Comparison of ENCODE assay signal across 15 mouse cellular contexts in genomic region chr15:82183596-82183995, GRCm38 (mm10). TPM values are rescaled to one million over a fixed set of nuclear protein-coding genes. Genes with fewer than 3 reads are reported as not detected.
A peak's percentile ranks its signal among the peaks of the same experiment; 100 is the strongest.
DNase-seq lines count a peak whose midpoint lies in the region; ATAC-seq and TF ChIP-seq lines count a peak whose summit lies in the region.
"Had no signal": no experiment of that assay in that cellular context is flagged by ENCODE, and none has a peak within 500 bp of the region (broad histone marks: within the 10 kb centered on the region; RNA-seq: fewer than 3 reads in every experiment).

No protein-coding gene starts in this region.

- ATAC-seq in forebrain, embryonic 15.5 days (replicated peaks) = no peak
- ATAC-seq in hindbrain, embryonic 11.5 days (ENCODE audit: low FRiP score) = no peak
- no peak for ATAC-seq in hindbrain, embryonic 16.5 days
- no peak for ATAC-seq in midbrain, embryonic 14.5 days (ENCODE audit: low FRiP score, low TSS enrichment)
- peak; percentile 48 for ATAC-seq in liver, postnatal 0 days

- TF ChIP-seq EP300 in liver, postnatal 0 days (IDR thresholded peaks at IDR 0.05; ENCODE audit: low read depth) = no peak

- no peak for TF ChIP-seq CTCF in liver, postnatal 0 days (IDR thresholded peaks at IDR 0.05; ENCODE audit: low read depth)

- H3K4me1 ChIP-seq in forebrain, embryonic 10.5 days = no peaks in the 10 kb centered on the region
- no peaks in the 10 kb centered on the region for H3K4me1 ChIP-seq in forebrain, embryonic 15.5 days
- H3K4me1 ChIP-seq in hindbrain, embryonic 11.5 days (replicated peaks; ENCODE audit: control insufficient read depth, insufficient read depth, low read length) = no peaks in the 10 kb centered on the region
- H3K4me1 ChIP-seq in hindbrain, embryonic 16.5 days (ENCODE audit: control insufficient read depth, insufficient read depth, low read depth, low read length) = no peaks in the 10 kb centered on the region
- no peaks in the 10 kb centered on the region for H3K4me1 ChIP-seq in midbrain, embryonic 10.5 days
- no peaks in the 10 kb centered on the region for H3K4me1 ChIP-seq in midbrain, embryonic 14.5 days (ENCODE audit: control insufficient read depth, insufficient read depth, low read length)
- peaks cover 42% of the 10 kb centered on the region for H3K4me1 ChIP-seq in liver, postnatal 0 days (ENCODE audit: insufficient read depth)
- H3K4me1 ChIP-seq: embryonic facial prominence, embryonic 15.5 days; limb, embryonic 10.5 days; neural tube, embryonic 13.5 days had no signal

- H3K4me2 ChIP-seq in forebrain, embryonic 15.5 days (replicated peaks) = no peak overlapping the region
- H3K4me2 ChIP-seq in hindbrain, embryonic 11.5 days (replicated peaks; ENCODE audit: low read depth, low read length) = no peak overlapping the region
- no peak overlapping the region for H3K4me2 ChIP-seq in hindbrain, embryonic 16.5 days (ENCODE audit: low read length)
- H3K4me2 ChIP-seq in midbrain, embryonic 14.5 days (ENCODE audit: low read length) = no peak overlapping the region
- H3K4me2 ChIP-seq in liver, postnatal 0 days (ENCODE audit: low read depth, low read length) = peak overlapping the region; percentile 42
- H3K4me2 ChIP-seq: embryonic facial prominence, embryonic 15.5 days; neural tube, embryonic 13.5 days had no signal

- H3K9me3 ChIP-seq in forebrain, embryonic 10.5 days = peaks cover 26% of the 10 kb centered on the region
- no peaks in the 10 kb centered on the region for H3K9me3 ChIP-seq in forebrain, embryonic 15.5 days
- peaks cover 3% of the 10 kb centered on the region; the same call in 1 of the 2 replicates for H3K9me3 ChIP-seq in hindbrain, embryonic 11.5 days (ENCODE audit: control insufficient read depth, low read length)
- H3K9me3 ChIP-seq in hindbrain, embryonic 16.5 days (ENCODE audit: control insufficient read depth, low read length) = no peaks in the 10 kb centered on the region
- H3K9me3 ChIP-seq in midbrain, embryonic 10.5 days (replicated peaks) = peaks cover 20% of the 10 kb centered on the region
- no peaks in the 10 kb centered on the region; the same call in 1 of the 2 replicates for H3K9me3 ChIP-seq in midbrain, embryonic 14.5 days (ENCODE audit: control insufficient read depth, low read length)
- no peaks in the 10 kb centered on the region for H3K9me3 ChIP-seq in liver, postnatal 0 days (ENCODE audit: low read length)
- H3K9me3 ChIP-seq: neural tube, embryonic 13.5 days had no signal

- no peak overlapping the region for H3K9ac ChIP-seq in forebrain, embryonic 15.5 days (replicated peaks)
- H3K9ac ChIP-seq in hindbrain, embryonic 11.5 days (ENCODE audit: low read depth, low read length) = no peak overlapping the region
- H3K9ac ChIP-seq in hindbrain, embryonic 16.5 days (ENCODE audit: low read depth, low read length) = no peak overlapping the region
- no peak overlapping the region for H3K9ac ChIP-seq in midbrain, embryonic 14.5 days (replicated peaks; ENCODE audit: low read length)
- peak overlapping the region; percentile 16 for H3K9ac ChIP-seq in liver, postnatal 0 days (replicated peaks)
- H3K9ac ChIP-seq: embryonic facial prominence, embryonic 15.5 days; neural tube, embryonic 13.5 days had no signal

- H3K4me3 ChIP-seq in forebrain, embryonic 10.5 days = no peak overlapping the region
- no peak overlapping the region for H3K4me3 ChIP-seq in forebrain, embryonic 15.5 days
- H3K4me3 ChIP-seq in hindbrain, embryonic 11.5 days (ENCODE audit: low read depth, low read length) = no peak overlapping the region
- H3K4me3 ChIP-seq in hindbrain, embryonic 16.5 days (ENCODE audit: low read length) = no peak overlapping the region
- H3K4me3 ChIP-seq in midbrain, embryonic 10.5 days = no peak overlapping the region
- H3K4me3 ChIP-seq in midbrain, embryonic 14.5 days (replicated peaks; ENCODE audit: low read depth, low read length) = no peak overlapping the region
- H3K4me3 ChIP-seq in liver, postnatal 0 days (ENCODE audit: low read depth, low read length) = no peak overlapping the region
- H3K4me3 ChIP-seq: embryonic facial prominence, embryonic 15.5 days; limb, embryonic 10.5 days; neural tube, embryonic 13.5 days had no signal

- no peak for DNase-seq in forebrain, embryonic 10.5 days (ENCODE audit: extremely low spot score, low spot score)
- no peak for DNase-seq in hindbrain, embryonic 11.5 days (ENCODE audit: low spot score)
- DNase-seq in midbrain, embryonic 10.5 days (ENCODE audit: low spot score) = no peak
- no peak for DNase-seq in midbrain, embryonic 14.5 days
- no peak for DNase-seq in liver, postnatal 0 days
- DNase-seq in adrenal gland, adult 18-20 months (ENCODE audit: low spot score in 2 of 2) = no peak
- DNase-seq: cerebellum, adult 18-20 months; gastrocnemius, postnatal 25 days had no signal

- peaks cover 100% of the 10 kb centered on the region for H3K36me3 ChIP-seq in forebrain, embryonic 10.5 days (replicated peaks)
- H3K36me3 ChIP-seq in forebrain, embryonic 15.5 days = peaks cover 99% of the 10 kb centered on the region
- peaks cover 74% of the 10 kb centered on the region for H3K36me3 ChIP-seq in hindbrain, embryonic 11.5 days (ENCODE audit: control insufficient read depth, insufficient read depth, low read length)
- peaks cover 80% of the 10 kb centered on the region for H3K36me3 ChIP-seq in hindbrain, embryonic 16.5 days (ENCODE audit: control insufficient read depth, insufficient read depth, low read length)
- peaks cover 100% of the 10 kb centered on the region for H3K36me3 ChIP-seq in midbrain, embryonic 10.5 days
- peaks cover 100% of the 10 kb centered on the region for H3K36me3 ChIP-seq in midbrain, embryonic 14.5 days (ENCODE audit: control insufficient read depth, insufficient read depth, low read length)
- peaks cover 74% of the 10 kb centered on the region for H3K36me3 ChIP-seq in liver, postnatal 0 days (replicated peaks; ENCODE audit: insufficient read depth, low read length)

- H3K27ac ChIP-seq in forebrain, embryonic 10.5 days = peak overlapping the region; percentile 13; the same call in 1 of the 2 replicates
- H3K27ac ChIP-seq in forebrain, embryonic 15.5 days (replicated peaks) = no peak overlapping the region
- 0 out of 2 replicates have a peak overlapping the region, but pooled peaks have one; percentile 3 for H3K27ac ChIP-seq in hindbrain, embryonic 11.5 days (ENCODE audit: low read depth, low read length)
- H3K27ac ChIP-seq in hindbrain, embryonic 16.5 days (ENCODE audit: low read depth, low read length) = no peak overlapping the region
- H3K27ac ChIP-seq in midbrain, embryonic 10.5 days (replicated peaks) = peak overlapping the region; percentile 55
- no peak overlapping the region for H3K27ac ChIP-seq in midbrain, embryonic 14.5 days (replicated peaks; ENCODE audit: low read depth, low read length)
- H3K27ac ChIP-seq in liver, postnatal 0 days (ENCODE audit: low read depth) = peak overlapping the region; percentile 84
- H3K27ac ChIP-seq: embryonic facial prominence, embryonic 15.5 days; limb, embryonic 10.5 days; neural tube, embryonic 13.5 days had no signal

- 78% methylated on average over 10 of the region's 10 CpGs for WGBS in forebrain, embryonic 10.5 days
- 92% methylated on average over 10 of the region's 10 CpGs for WGBS in forebrain, embryonic 15.5 days
- WGBS in hindbrain, embryonic 11.5 days = 72% methylated on average over 10 of the region's 10 CpGs
- 84% methylated on average over 10 of the region's 10 CpGs for WGBS in hindbrain, embryonic 16.5 days
- 76% methylated on average over 10 of the region's 10 CpGs for WGBS in midbrain, embryonic 10.5 days
- WGBS in midbrain, embryonic 14.5 days = 89% methylated on average over 10 of the region's 10 CpGs
- 61% methylated on average over 10 of the region's 10 CpGs for WGBS in liver, postnatal 0 days (ENCODE audit: insufficient replicate concordance)

- H3K27me3 ChIP-seq in forebrain, embryonic 10.5 days (ENCODE audit: poor library complexity, severe bottlenecking) = no peaks in the 10 kb centered on the region
- H3K27me3 ChIP-seq in forebrain, embryonic 15.5 days = no peaks in the 10 kb centered on the region
- H3K27me3 ChIP-seq in hindbrain, embryonic 11.5 days (ENCODE audit: control insufficient read depth, insufficient read depth, low read length) = no peaks in the 10 kb centered on the region
- H3K27me3 ChIP-seq in hindbrain, embryonic 16.5 days (replicated peaks; ENCODE audit: control insufficient read depth, insufficient read depth, low read length) = no peaks in the 10 kb centered on the region
- no peaks in the 10 kb centered on the region for H3K27me3 ChIP-seq in midbrain, embryonic 10.5 days (ENCODE audit: low read depth, poor library complexity, severe bottlenecking)
- no peaks in the 10 kb centered on the region for H3K27me3 ChIP-seq in midbrain, embryonic 14.5 days (ENCODE audit: control insufficient read depth, insufficient read depth, low read length)
- no peaks in the 10 kb centered on the region for H3K27me3 ChIP-seq in liver, postnatal 0 days (ENCODE audit: insufficient read depth, low read length)
- H3K27me3 ChIP-seq: embryonic facial prominence, embryonic 15.5 days; neural tube, embryonic 13.5 days; Patski had no signal

RNA-seq across cellular contexts. Expression of gene Shisa8, which starts 29.0 kb away (rescaled TPM):
- 0.87 and 0.95 TPM in 2 replicates for polyA plus RNA-seq in forebrain, embryonic 10.5 days (2016; fragmentation: Nextera tagmentation; extraction: Ambion mirVana)
- polyA plus RNA-seq in forebrain, embryonic 15.5 days (2015; fragmentation: Nextera tagmentation; extraction: Ambion mirVana) = 0.27 and 0.69 TPM in 2 replicates
- polyA plus RNA-seq in hindbrain, embryonic 11.5 days (2014; fragmentation: Nextera tagmentation; extraction: Ambion mirVana) = 1.0 and 1.9 TPM in 2 replicates
- polyA plus RNA-seq in hindbrain, embryonic 16.5 days (2015; fragmentation: Nextera tagmentation; extraction: Ambion mirVana) = 3.4 and 4.2 TPM in 2 replicates
- 0.16 and 0.52 TPM in 2 replicates for polyA plus RNA-seq in midbrain, embryonic 10.5 days (2016; fragmentation: Nextera tagmentation; extraction: Ambion mirVana)
- polyA plus RNA-seq in midbrain, embryonic 14.5 days (2014; fragmentation: Nextera tagmentation; extraction: Ambion mirVana) = 0.70 and 1.5 TPM in 2 replicates
- polyA plus RNA-seq in liver, postnatal 0 days (2015; fragmentation: Nextera tagmentation; extraction: Ambion mirVana) = 0.08 and 0.13 TPM in 2 replicates
- total RNA-seq in adrenal gland, adult 18-20 months (2021) = under 1 TPM; 0.13 to 0.27 TPM
- total RNA-seq: gastrocnemius, postnatal 25 days had no signal
- polyA plus RNA-seq: limb, embryonic 10.5 days had no signal

RNA-seq across cellular contexts. Expression of gene Srebf2, which starts 36.6 kb away (rescaled TPM):
- polyA plus RNA-seq in forebrain, embryonic 10.5 days (2016; fragmentation: Nextera tagmentation; extraction: Ambion mirVana) = 207 and 227 TPM in 2 replicates
- polyA plus RNA-seq in forebrain, embryonic 15.5 days (2015; fragmentation: Nextera tagmentation; extraction: Ambion mirVana) = 223 and 225 TPM in 2 replicates
- polyA plus RNA-seq in hindbrain, embryonic 11.5 days (2014; fragmentation: Nextera tagmentation; extraction: Ambion mirVana) = 143 and 144 TPM in 2 replicates
- polyA plus RNA-seq in hindbrain, embryonic 16.5 days (2015; fragmentation: Nextera tagmentation; extraction: Ambion mirVana) = 179 and 196 TPM in 2 replicates
- 214 and 239 TPM in 2 replicates for polyA plus RNA-seq in midbrain, embryonic 10.5 days (2016; fragmentation: Nextera tagmentation; extraction: Ambion mirVana)
- 132 and 158 TPM in 2 replicates for polyA plus RNA-seq in midbrain, embryonic 14.5 days (2014; fragmentation: Nextera tagmentation; extraction: Ambion mirVana)
- 30.3 and 33.6 TPM in 2 replicates for polyA plus RNA-seq in liver, postnatal 0 days (2015; fragmentation: Nextera tagmentation; extraction: Ambion mirVana)
- total RNA-seq in adrenal gland, adult 18-20 months (2021) = 100 to 1,000 TPM in 1 of 2 experiments, 10 to 100 TPM in 1; 79.3 to 109 TPM

RNA-seq across cellular contexts. Expression of gene Tnfrsf13c, which starts 40.6 kb away (rescaled TPM):
- 0.18 TPM in 1 of 2 replicates, not detected in the other for polyA plus RNA-seq in forebrain, embryonic 10.5 days (2016; fragmentation: Nextera tagmentation; extraction: Ambion mirVana)
- 0.11 and 0.37 TPM in 2 replicates for polyA plus RNA-seq in forebrain, embryonic 15.5 days (2015; fragmentation: Nextera tagmentation; extraction: Ambion mirVana)
- polyA plus RNA-seq in hindbrain, embryonic 11.5 days (2014; fragmentation: Nextera tagmentation; extraction: Ambion mirVana) = 0.35 and 0.62 TPM in 2 replicates
- polyA plus RNA-seq in hindbrain, embryonic 16.5 days (2015; fragmentation: Nextera tagmentation; extraction: Ambion mirVana) = 0.10 and 0.31 TPM in 2 replicates
- polyA plus RNA-seq in midbrain, embryonic 10.5 days (2016; fragmentation: Nextera tagmentation; extraction: Ambion mirVana) = 0.07 TPM in 1 of 2 replicates, not detected in the other
- 0.19 TPM in 1 of 2 replicates, not detected in the other for polyA plus RNA-seq in midbrain, embryonic 14.5 days (2014; fragmentation: Nextera tagmentation; extraction: Ambion mirVana)
- 2.0 and 2.3 TPM in 2 replicates for polyA plus RNA-seq in liver, postnatal 0 days (2015; fragmentation: Nextera tagmentation; extraction: Ambion mirVana)
- total RNA-seq in adrenal gland, adult 18-20 months (2021) = under 1 TPM; 0.16 to 0.17 TPM
- total RNA-seq: gastrocnemius, postnatal 25 days had no signal
- polyA plus RNA-seq: lung, embryonic 16.5 days had no signal

RNA-seq across cellular contexts. Expression of gene Ccdc134, which starts 55.9 kb away (rescaled TPM):
- 22.9 and 24.0 TPM in 2 replicates for polyA plus RNA-seq in forebrain, embryonic 10.5 days (2016; fragmentation: Nextera tagmentation; extraction: Ambion mirVana)
- 17.7 and 18.4 TPM in 2 replicates for polyA plus RNA-seq in forebrain, embryonic 15.5 days (2015; fragmentation: Nextera tagmentation; extraction: Ambion mirVana)
- polyA plus RNA-seq in hindbrain, embryonic 11.5 days (2014; fragmentation: Nextera tagmentation; extraction: Ambion mirVana) = 17.0 and 17.2 TPM in 2 replicates
- 10.6 and 11.9 TPM in 2 replicates for polyA plus RNA-seq in hindbrain, embryonic 16.5 days (2015; fragmentation: Nextera tagmentation; extraction: Ambion mirVana)
- 23.0 and 25.6 TPM in 2 replicates for polyA plus RNA-seq in midbrain, embryonic 10.5 days (2016; fragmentation: Nextera tagmentation; extraction: Ambion mirVana)
- 10.0 and 11.0 TPM in 2 replicates for polyA plus RNA-seq in midbrain, embryonic 14.5 days (2014; fragmentation: Nextera tagmentation; extraction: Ambion mirVana)
- 3.6 and 4.0 TPM in 2 replicates for polyA plus RNA-seq in liver, postnatal 0 days (2015; fragmentation: Nextera tagmentation; extraction: Ambion mirVana)
- 1 to 10 TPM; 6.7 to 8.9 TPM for total RNA-seq in adrenal gland, adult 18-20 months (2021)

Comparison
In these comparisons a context has a peak if more than half of its experiments do, and no peak if none do; other contexts are left out.
1. H3K27ac ChIP-seq: peak in forebrain, embryonic 10.5 days (single experiment), hindbrain, embryonic 11.5 days (single experiment), midbrain, embryonic 10.5 days (single experiment) and liver, postnatal 0 days (single experiment); none in forebrain, embryonic 15.5 days (single experiment), hindbrain, embryonic 16.5 days (single experiment) and midbrain, embryonic 14.5 days (single experiment).